Mouse (Mus musculus): Measurements from ENCODE around the gene Chst3. TPM values are rescaled to one million over a fixed set of nuclear protein-coding genes. Genes with fewer than 3 reads are reported as not detected.
"Not testable (repeated sequence)": the region's sequence is repeated elsewhere in the genome, so short reads cannot be mapped to it uniquely, and the experiment has no call there.

Chst3 gene
- polyA plus RNA-seq, 1 experiment, result 21.7 TPM

DNA sequence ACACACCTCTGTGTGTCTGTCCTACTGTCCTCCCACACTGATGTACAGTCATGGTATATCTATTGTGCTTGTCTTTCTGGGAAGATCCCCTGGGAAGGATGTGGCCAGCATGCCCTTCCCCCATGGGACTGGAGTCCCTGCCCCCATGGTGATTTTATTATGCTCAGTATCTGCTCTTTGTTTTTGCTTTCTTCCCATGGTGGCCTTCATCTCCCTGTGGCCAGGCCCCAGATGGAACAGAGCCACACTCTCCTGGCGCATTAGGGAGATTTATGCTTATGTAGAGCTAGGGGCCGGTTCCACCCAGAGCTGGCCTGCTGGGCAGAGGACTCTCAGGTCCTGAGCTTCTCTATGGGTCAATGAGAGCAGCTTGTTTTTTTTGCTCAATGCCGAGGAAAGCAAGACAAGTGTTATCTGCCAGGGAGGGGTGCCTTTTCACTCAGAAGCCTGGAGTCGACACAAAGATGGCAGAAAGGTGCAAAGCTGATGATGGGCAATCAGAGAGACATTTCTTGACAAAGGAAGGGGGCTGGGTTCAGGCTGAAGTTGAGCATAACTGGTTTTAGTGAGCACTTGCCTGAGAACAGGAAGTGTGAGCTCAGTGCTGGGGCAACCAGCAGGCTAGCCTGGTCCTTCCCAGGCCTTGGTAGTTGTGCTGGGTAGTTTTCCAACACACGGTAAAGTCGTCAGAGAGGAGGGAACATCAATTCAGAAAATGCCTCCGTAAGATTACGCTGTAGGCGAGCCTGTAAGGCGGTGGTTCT, 48.6 kb downstream of the Chst3 start:
- no peak for DNase-seq
- Histone ChIP-seq H3K4me3 (replicated peaks; ENCODE audit: extremely low read depth, low read depth, low read length) (no peak overlapping the region), H3K4me1 (ENCODE audit: control insufficient read depth, insufficient read depth, low read length) (no peaks in the 10 kb centered on the region)
- TF ChIP-seq CTCF (IDR thresholded peaks at IDR 0.05; ENCODE audit: insufficient read depth, low read length) (no peak), POLR2A (IDR thresholded peaks at IDR 0.05; ENCODE audit: borderline replicate concordance, extremely low read depth, low read depth, low read length) (no peak)
- WGBS, result 77% methylated on average over 10 of the region's 10 CpGs

DNA sequence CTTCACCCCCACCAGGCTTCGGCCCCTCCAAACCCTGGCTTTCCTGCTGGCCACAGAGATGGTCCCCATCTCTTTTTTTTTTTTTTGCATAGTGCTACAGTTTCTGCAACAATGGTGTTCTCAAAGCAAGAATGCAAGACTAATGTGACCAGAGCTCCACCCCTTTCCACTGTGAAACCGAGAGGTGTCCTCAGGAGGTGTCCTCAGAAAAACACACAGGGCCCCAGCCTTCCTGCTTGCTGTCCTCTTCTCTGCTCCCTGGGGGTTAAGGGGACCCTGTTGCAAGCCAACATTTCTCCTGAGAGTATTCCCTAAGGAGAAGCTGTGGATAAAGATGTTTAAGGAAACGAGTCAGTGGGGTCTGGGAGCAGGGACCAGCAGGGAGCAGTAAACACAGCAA, 50.1 kb downstream of the Chst3 start:
- no peak for DNase-seq
- whole genome bisulfite sequencing, result 54% methylated on average over 3 of the region's 3 CpGs

DNA sequence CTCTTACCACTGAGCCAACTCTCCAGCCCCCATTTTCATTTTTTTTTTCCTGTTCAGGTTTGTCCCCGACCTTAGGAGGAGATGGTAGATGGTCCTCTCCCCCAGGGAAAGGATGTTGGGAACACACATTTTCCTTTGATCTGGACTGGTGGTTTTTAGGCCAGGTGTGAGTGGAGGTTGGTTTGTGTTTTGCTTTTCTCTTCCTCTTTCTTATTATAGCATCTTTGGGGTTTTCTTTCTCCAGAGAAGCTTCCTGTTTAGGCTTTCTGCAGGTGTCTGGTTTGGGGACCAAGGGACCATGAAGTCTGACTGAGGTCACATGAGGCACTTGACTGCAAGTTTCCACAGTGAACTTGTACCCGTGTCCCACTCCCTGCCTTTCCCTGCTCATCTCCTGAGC, 50.8 kb downstream of the Chst3 start:
- H3K4me1 ChIP-seq (ENCODE audit: control insufficient read depth, insufficient read depth, low read length), result no peaks in the 10 kb centered on the region
- no peak for TF ChIP-seq CTCF (IDR thresholded peaks at IDR 0.05; ENCODE audit: insufficient read depth, low read length)
- no peak for TF ChIP-seq POLR2A (IDR thresholded peaks at IDR 0.05; ENCODE audit: borderline replicate concordance, extremely low read depth, low read depth, low read length)
- 63% methylated on average over 2 of the region's 2 CpGs for WGBS
- no peak for DNase-seq
- H3K4me3 ChIP-seq (replicated peaks; ENCODE audit: extremely low read depth, low read depth, low read length), result no peak overlapping the region

More for the DNA sequence above, 50.1 kb downstream of the Chst3 start:
- Histone ChIP-seq H3K4me3 (replicated peaks; ENCODE audit: extremely low read depth, low read depth, low read length) (no peak overlapping the region), H3K4me1 (ENCODE audit: control insufficient read depth, insufficient read depth, low read length) (no peaks in the 10 kb centered on the region)
- no peak for TF ChIP-seq POLR2A (IDR thresholded peaks at IDR 0.05; ENCODE audit: borderline replicate concordance, extremely low read depth, low read depth, low read length)
- no peak for TF ChIP-seq CTCF (IDR thresholded peaks at IDR 0.05; ENCODE audit: insufficient read depth, low read length)

DNA sequence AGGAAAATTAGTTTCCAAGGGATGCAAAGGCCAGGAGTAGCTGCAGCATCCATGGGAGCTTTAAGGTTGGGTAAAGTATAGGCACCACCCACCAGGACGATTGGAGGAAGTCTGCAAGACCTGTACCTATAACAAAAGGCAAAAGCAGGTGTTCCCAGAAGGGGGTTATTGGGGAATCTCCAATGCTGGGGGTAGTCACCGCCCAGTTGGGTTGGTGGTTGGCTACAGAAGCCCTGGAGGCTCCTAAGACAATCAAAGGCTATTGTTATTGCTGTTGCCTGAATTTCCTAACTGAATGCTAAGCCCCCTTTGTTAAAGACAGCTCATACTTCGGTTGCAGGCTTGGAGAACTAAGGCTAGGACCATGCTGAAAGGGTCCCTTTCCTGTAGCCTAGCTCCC, 53.0 kb downstream of the Chst3 start:
- 52% methylated on average over 3 of the region's 3 CpGs for WGBS
- no peak for DNase-seq
- H3K4me3 ChIP-seq (replicated peaks; ENCODE audit: extremely low read depth, low read depth, low read length), result no peak overlapping the region
- no peak for TF ChIP-seq CTCF (IDR thresholded peaks at IDR 0.05; ENCODE audit: insufficient read depth, low read length)
- TF ChIP-seq POLR2A (IDR thresholded peaks at IDR 0.05; ENCODE audit: borderline replicate concordance, extremely low read depth, low read depth, low read length), result no peak
- H3K4me1 ChIP-seq (ENCODE audit: control insufficient read depth, insufficient read depth, low read length), result no peaks in the 10 kb centered on the region

DNA sequence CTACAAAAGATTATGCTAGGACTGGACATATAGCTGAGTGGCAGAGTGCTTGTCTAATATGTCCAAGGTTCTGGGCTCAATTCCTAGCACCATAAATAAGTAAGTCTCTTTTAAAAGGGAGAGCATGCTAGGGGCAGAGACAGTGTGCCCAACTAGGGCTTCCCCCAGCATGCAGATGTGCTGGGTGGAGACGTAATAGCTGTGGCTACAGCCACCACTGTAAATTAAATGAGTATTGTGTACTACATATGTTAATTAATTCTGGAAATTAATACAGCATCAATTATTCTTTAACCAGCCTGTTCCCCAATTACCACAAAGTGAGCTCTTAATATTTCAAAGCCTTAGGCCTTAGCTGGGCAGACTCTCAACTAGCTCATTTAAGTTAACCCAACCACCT, 54.2 kb downstream of the Chst3 start:
- WGBS, result 100% methylated on average over 1 of the region's 1 CpGs
- DNase-seq, result no peak
- TF ChIP-seq POLR2A (IDR thresholded peaks at IDR 0.05; ENCODE audit: borderline replicate concordance, extremely low read depth, low read depth, low read length) (no peak), CTCF (IDR thresholded peaks at IDR 0.05; ENCODE audit: insufficient read depth, low read length) (no peak)
- H3K4me1 ChIP-seq (ENCODE audit: control insufficient read depth, insufficient read depth, low read length), result no peaks in the 10 kb centered on the region
- H3K4me3 ChIP-seq (replicated peaks; ENCODE audit: extremely low read depth, low read depth, low read length), result no peak overlapping the region

DNA sequence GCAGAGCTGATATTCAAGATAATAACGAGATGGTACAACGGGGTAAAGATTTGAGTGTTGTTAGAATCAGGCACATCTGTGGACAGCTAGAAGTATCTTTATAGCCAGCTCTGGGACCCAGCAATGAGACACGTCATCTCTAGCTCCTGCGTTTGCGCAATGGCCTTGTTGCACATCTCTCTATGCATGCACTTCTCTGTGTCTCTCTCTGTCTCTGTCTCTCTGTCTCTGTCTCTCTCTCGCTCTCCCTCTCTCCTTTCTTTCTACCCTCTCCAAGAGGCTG, 56.1 kb downstream of the Chst3 start:
- Histone ChIP-seq H3K4me1 (ENCODE audit: control insufficient read depth, insufficient read depth, low read length) (no peaks in the 10 kb centered on the region), H3K4me3 (replicated peaks; ENCODE audit: extremely low read depth, low read depth, low read length) (no peak overlapping the region)
- no peak for DNase-seq
- WGBS, result 89% methylated on average over 6 of the region's 6 CpGs
- TF ChIP-seq POLR2A (IDR thresholded peaks at IDR 0.05; ENCODE audit: borderline replicate concordance, extremely low read depth, low read depth, low read length), result no peak
- no peak for TF ChIP-seq CTCF (IDR thresholded peaks at IDR 0.05; ENCODE audit: insufficient read depth, low read length)

DNA sequence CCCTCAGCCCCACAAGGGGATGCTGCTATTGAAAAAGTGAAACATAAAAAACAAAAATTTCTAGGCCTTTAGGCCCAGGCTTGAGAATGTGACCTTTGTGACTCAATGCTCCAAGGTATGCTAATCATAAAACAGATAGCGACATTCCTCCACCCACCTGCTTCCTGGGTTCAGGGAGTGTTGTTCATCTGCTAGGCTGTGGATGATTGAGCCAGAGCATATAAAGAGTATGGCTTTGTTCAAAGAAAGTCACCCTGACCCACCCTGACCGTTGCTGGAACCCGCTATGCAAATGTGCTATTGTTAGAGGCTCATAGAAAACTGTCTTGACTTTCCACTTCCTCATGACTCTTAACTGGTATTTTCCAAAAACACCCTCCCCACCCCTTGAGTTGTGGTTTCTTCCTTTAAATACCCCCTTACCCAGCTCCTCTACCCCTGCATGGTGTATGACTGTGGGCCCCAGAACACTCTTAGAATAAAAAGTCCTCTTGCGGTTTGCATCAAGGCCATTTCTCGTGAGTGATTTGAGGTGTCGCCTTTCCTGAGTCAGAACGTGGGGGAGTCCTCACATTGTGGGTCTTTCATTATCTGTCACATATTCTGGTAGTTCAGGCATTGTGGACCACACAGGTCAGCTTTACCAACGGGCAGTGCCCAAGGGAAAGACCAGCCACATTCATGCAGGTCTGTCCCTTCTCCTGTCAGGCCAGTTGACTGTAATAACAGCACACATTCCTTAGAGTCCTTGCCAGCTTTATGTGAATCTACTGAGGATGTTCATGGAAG, 56.7 kb downstream of the Chst3 start:
- H3K4me3 ChIP-seq (replicated peaks; ENCODE audit: extremely low read depth, low read depth, low read length); H3K4me1 ChIP-seq (ENCODE audit: control insufficient read depth, insufficient read depth, low read length); DNase-seq: not testable (repeated sequence)
- 80% methylated on average over 8 of the region's 8 CpGs for WGBS

DNA sequence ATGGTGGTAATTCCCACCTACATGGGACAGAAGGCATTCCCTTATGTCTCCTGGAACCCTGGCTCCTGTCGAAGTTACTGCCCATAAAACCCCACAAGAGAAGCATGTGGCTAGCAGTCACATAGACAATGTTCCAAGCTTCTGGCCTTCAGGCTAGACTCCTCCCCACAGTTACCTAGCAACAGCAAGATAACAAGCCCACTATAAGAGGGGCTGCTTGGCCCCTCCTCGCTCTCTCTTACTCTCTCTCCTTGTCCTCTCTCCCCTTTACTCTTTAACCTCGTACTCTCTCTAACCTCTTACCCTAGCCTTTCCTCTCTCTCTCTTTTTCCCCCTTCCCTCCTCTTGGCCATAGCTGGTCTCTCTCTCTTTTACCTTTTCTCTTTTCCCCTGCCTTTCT, 57.7 kb downstream of the Chst3 start:
- H3K4me1 ChIP-seq (ENCODE audit: control insufficient read depth, insufficient read depth, low read length); H3K4me3 ChIP-seq (replicated peaks; ENCODE audit: extremely low read depth, low read depth, low read length); DNase-seq: not testable (repeated sequence)
- 64% methylated on average over 3 of the region's 3 CpGs for WGBS

DNA sequence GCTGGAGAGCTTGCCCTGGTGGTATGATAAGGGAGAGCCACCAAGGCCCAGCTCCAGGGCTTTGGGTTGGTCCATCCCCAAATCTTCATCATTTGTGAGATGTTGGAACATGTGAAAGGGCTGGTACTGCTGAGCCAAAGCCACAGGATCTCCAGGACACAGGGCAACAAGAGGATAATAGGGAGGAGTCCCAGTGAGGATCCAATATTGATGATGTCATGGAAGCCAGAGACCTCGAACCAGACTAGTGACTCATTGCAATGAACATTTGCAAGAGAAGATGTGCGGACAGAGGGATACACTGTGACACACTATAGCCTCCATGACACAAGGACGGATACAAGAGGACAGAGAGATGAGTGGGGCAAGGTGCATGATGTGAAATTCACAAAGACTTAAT, 60.9 kb downstream of the Chst3 start:
- WGBS, result 85% methylated on average over 3 of the region's 3 CpGs
- no peaks in the 10 kb centered on the region for H3K4me1 ChIP-seq (ENCODE audit: control insufficient read depth, insufficient read depth, low read length)
- TF ChIP-seq POLR2A (IDR thresholded peaks at IDR 0.05; ENCODE audit: borderline replicate concordance, extremely low read depth, low read depth, low read length), result no peak
- no peak for TF ChIP-seq CTCF (IDR thresholded peaks at IDR 0.05; ENCODE audit: insufficient read depth, low read length)
- no peak for DNase-seq
- H3K4me3 ChIP-seq (replicated peaks; ENCODE audit: extremely low read depth, low read depth, low read length), result no peak overlapping the region

DNA sequence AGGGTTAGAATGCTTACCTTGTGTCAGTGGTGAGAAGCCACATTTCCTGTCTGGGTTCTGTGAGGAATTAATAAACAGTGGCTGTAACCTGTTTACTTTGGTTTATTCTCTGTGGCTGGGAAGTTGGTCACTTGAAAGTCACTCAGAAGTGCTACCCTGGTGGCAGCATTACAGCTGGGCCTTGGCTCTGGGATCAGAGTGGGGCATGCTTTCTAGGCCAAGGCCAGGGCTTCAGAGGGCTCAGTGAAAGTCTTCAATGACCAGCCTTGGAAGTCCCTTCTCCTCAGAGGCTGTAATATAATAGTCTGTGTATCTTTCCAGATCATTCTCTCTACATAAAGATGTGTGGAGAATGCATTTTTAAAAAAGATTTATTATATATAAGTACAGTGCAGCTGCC, 63.0 kb downstream of the Chst3 start:
- no peaks in the 10 kb centered on the region for H3K4me1 ChIP-seq (ENCODE audit: control insufficient read depth, insufficient read depth, low read length)
- no peak for DNase-seq
- TF ChIP-seq POLR2A (IDR thresholded peaks at IDR 0.05; ENCODE audit: borderline replicate concordance, extremely low read depth, low read depth, low read length) (no peak), CTCF (IDR thresholded peaks at IDR 0.05; ENCODE audit: insufficient read depth, low read length) (no peak)
- H3K4me3 ChIP-seq (replicated peaks; ENCODE audit: extremely low read depth, low read depth, low read length), result no peak overlapping the region
